Mouse (Mus musculus): ENCODE data around the gene Ifit2.

Gene Ifit2

GRCm38 (mm10) chr19:34550534-34551223 lies at the start of gene Ifit2:
Ifit2 (plus strand) TSS chr19:34550694.
- peak; percentile 89 for DNase-seq (ENCODE audit: low read depth)

- DNase-seq (ENCODE audit: low read depth), result peak; percentile 94
Measured at GRCm38 (mm10) chr19:34500763-34501162, 49.7 kb upstream of the Ifit2 start.

- DNase-seq (ENCODE audit: low read depth), result peak; percentile 71
Measured at GRCm38 (mm10) chr19:34505161-34505721, 45.3 kb upstream of the Ifit2 start.

GRCm38 (mm10) chr19:34510717-34511116 lies 39.8 kb upstream of the Ifit2 start:
- peak; percentile 61 for DNase-seq (ENCODE audit: low read depth)

GRCm38 (mm10) chr19:34511528-34511927 lies 39.0 kb upstream of the Ifit2 start:
- no peak for DNase-seq (ENCODE audit: low read depth)

- DNase-seq (ENCODE audit: low read depth), result no peak
Measured at GRCm38 (mm10) chr19:34515681-34516080, 34.8 kb upstream of the Ifit2 start.

GRCm38 (mm10) chr19:34516346-34516745 lies 34.1 kb upstream of the Ifit2 start:
- no peak for DNase-seq (ENCODE audit: low read depth)

GRCm38 (mm10) chr19:34517197-34517596 lies 33.3 kb upstream of the Ifit2 start:
- DNase-seq (ENCODE audit: low read depth), result no peak

- DNase-seq (ENCODE audit: low read depth), result no peak
Measured at GRCm38 (mm10) chr19:34517812-34518594, 32.5 kb upstream of the Ifit2 start.

GRCm38 (mm10) chr19:34518786-34519185 lies 31.7 kb upstream of the Ifit2 start:
- DNase-seq (ENCODE audit: low read depth), result no peak

GRCm38 (mm10) chr19:34519646-34520045 lies 30.8 kb upstream of the Ifit2 start:
- DNase-seq (ENCODE audit: low read depth), result no peak

GRCm38 (mm10) chr19:34520051-34520450 lies 30.4 kb upstream of the Ifit2 start:
- DNase-seq (ENCODE audit: low read depth), result no peak

GRCm38 (mm10) chr19:34521361-34521760 lies 29.1 kb upstream of the Ifit2 start:
- DNase-seq (ENCODE audit: low read depth), result no peak

GRCm38 (mm10) chr19:34521978-34522377 lies 28.5 kb upstream of the Ifit2 start:
- DNase-seq (ENCODE audit: low read depth), result no peak

- no peak for DNase-seq (ENCODE audit: low read depth)
Measured at GRCm38 (mm10) chr19:34523106-34523725, 27.3 kb upstream of the Ifit2 start.

- DNase-seq (ENCODE audit: low read depth), result no peak
Measured at GRCm38 (mm10) chr19:34524646-34525045, 25.8 kb upstream of the Ifit2 start.

- peak; percentile 63 for DNase-seq (ENCODE audit: low read depth)
Measured at GRCm38 (mm10) chr19:34526321-34526923, 24.1 kb upstream of the Ifit2 start.

- peak; percentile 93 for DNase-seq (ENCODE audit: low read depth)
Measured at GRCm38 (mm10) chr19:34526941-34527682, 23.4 kb upstream of the Ifit2 start, which contains the start of gene Lipa. Lipa (minus strand) TSS chr19:34527474.

GRCm38 (mm10) chr19:34532061-34532751 lies 18.3 kb upstream of the Ifit2 start:
- DNase-seq (ENCODE audit: low read depth), result no peak

- no peak for DNase-seq (ENCODE audit: low read depth)
Measured at GRCm38 (mm10) chr19:34539422-34539821, 11.1 kb upstream of the Ifit2 start.

GRCm38 (mm10) chr19:34546211-34546610 lies 4.3 kb upstream of the Ifit2 start:
- no peak for DNase-seq (ENCODE audit: low read depth)

Measured in induced T-regulatory cell, adult 2 months (primary cell).